Mouse (Mus musculus): Measurements from ENCODE around the gene Agbl4.
A peak's percentile ranks its signal among the peaks of the same experiment; 100 is the strongest.
"Not testable (repeated sequence)": the region's sequence is repeated elsewhere in the genome, so short reads cannot be mapped to it uniquely, and the experiment has no call there.

Agbl4 gene

DNA sequence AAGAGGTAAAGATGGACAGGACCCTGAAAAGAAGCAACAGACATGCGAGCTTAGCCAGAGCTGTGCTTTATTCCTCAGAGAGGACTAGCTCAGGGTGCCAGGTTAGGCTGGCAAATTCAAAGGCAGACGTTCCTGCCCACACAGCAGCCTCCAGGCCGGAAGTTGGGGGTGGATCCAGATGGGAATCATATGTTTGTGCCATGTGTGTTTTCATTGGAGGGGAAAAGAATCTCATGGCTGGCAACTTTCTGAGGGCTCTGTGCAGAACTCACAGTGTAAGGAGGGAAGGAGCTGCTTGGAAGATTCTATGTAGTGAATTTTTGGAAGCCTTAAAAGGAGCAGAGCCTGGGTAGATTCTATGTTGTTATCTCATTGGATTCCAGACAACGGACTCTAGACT is 519.1 kb downstream of the Agbl4 start:
- DNase-seq (ENCODE audit: low spot score in 2 of 2) = peak; percentile 59 to 92

DNA sequence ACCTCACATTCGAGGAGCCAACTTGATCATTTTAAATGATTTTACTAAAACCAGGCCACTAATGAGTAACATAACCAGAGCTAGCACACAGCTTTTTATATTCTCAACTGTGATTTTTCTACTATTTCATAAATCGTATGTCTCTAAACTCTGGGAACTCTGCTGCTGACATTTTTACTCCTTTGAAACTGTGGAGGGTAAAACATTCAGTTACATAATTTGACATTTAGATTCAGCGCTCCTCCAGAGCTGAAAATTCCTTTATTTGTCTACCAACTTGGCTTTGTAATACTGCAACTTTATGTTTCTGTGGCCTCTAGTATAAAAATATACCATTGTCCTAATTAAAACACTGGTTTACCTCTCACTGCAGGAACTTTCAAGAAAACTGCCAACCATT is 523.6 kb downstream of the Agbl4 start:
- DNase-seq (ENCODE audit: low spot score in 2 of 2) = peak in 1 of 2 experiments; percentile 25

DNA sequence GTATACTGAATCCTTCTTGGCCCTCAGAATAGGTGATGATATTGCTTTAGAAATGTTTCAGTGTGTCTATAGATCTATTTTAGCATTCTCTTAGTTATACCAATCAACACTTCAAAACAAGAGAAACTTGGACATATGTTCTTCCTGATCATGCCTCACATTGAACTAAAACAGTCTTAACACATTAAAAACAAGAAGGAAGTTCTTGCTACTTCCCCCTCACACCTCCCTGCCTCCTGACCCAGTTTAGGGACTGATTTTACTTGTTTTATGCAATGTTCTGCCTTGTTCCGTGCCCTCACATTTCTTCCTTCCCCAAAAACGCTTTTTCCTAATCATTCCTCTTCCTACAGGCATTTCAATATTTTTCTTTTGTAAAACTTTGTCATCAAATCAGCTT is 604.2 kb downstream of the Agbl4 start:
- peak; percentile 12 to 37 for DNase-seq (ENCODE audit: low spot score in 2 of 2)

DNA sequence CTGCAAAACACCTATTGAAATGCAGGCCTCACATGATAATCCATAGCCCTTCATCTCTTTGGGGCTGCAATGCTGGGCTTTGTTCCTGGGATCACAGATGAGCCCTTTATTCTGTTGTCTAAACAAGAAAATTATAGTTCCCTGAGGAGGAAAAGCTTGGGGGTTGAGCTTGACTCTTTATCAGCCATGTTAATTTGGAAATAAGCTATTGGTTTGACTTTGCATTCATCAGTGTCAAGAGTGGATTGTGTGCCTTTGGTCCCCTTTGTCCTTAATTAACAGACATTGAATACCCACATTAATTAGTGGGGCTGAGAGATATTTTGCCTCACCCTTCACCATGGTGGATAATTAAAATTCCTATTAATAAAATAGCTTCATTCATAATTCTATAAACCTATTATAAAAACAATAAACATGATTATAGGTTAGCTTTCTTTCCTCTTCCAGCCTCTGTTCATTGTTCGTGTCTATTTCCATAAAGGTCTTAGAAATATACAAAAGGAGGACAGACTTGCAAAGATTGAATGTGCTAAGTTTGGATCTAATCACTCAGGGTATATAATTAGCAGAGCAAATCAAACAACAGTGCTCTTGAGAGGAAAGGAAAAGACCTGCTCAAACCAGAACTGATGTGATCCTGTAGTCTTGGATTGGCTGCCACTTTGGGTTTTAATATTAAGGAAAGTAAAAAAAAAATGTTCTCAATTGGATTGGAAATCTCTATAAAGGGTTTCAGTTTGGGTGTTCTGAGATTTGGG is 607.4 kb downstream of the Agbl4 start:
- DNase-seq (ENCODE audit: low spot score in 2 of 2) = no peak

DNA sequence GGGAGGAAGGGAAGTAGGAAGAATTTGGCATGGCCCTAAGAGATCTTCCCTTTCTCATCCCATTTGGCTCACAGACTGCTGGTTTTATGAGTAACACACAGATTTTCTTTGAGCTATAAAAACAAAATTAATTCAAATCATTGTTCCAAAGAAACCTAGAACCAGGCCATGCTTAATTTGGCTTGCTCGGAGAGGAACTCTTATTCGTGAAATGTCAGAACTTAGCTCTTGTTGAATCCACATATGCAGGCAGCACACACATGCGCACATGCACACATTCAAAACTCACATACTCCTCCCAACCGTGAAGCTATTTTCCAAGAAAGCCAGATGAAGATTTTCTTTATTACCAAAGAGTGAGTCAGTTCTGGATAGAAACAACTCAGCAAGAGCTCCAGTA is 621.9 kb downstream of the Agbl4 start:
- DNase-seq (ENCODE audit: low spot score in 2 of 2) = peak; percentile 16 to 63

DNA sequence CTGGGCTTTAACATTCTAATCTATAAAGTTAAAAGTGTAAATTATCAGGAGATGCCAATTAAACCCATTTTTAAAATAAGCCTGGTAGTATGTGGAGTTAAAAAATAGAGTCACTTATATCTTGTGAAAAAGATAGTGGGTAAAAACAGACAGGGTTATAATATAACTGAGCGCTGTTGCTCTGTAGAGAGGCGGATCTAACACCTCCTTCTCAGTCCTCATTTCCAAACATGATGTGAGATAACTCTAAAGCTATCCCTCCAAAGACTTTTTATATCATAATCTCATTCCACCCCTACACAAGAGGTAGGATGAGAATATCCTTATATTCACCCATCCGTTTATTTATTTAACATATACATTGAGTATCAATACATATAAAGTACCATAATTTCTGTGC is 669.9 kb downstream of the Agbl4 start:
- no peak for DNase-seq (ENCODE audit: low spot score in 2 of 2)

DNA sequence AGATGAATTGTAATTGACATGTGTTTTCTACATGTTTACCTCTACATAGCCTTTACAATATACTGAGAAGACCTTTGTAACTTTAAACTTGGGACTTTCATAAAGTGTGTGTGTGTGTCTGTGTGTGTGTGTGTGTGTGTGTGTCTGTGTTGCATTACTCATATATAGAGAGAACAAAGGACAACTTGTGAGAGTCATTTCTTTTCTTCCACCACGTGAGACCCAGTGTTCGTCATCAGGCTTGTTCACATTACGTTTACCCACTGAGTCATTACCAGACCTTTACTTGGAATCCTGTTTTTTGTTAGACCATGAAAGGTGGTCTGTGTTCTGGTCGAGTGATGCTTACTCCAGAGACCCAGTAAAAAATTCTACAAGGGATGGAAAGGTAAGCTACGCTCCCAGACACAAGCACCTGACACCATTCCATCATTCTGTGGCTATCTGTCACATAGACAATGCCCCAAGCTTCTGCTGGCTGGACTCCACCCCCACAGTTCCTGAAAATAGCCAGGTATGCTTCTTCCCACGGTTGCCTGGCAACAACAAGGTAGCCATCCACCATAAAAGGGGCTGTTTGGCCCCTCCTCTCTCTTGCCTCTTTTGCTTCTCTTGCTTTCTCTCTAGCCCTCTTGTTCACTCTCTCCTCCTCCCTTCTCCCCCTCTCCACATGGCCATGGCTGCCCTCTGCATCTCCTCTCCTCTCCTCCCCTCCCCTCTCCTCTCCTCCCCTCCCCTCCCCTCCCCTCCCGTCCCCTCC is 676.5 kb downstream of the Agbl4 start:
- peak in 1 of 2 experiments; percentile 12 for DNase-seq (ENCODE audit: low spot score in 2 of 2)

DNA sequence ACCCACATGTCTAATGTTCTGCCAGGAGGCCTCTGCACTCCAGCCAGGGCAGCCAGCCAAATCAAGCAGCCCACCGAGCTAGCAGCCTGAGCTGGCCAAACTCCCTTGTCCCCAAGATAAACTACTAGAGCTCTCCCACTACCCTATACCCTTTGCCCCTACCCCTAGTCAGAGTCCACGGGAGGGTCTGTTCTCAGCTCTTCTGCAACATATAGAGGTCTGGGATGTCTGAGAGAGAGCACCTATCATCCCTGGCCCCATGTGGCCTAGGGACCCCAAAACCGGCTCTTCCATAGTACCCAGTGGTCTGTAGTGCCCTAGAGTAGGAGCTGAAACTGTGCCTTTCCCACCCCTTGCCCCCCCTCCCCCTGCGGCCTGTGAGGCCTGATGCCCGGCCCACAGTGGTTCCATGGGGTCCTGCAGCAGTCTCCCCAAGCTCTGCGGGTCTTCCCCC is 677.3 kb downstream of the Agbl4 start:
- DNase-seq (ENCODE audit: low spot score in 2 of 2) = no peak

DNA sequence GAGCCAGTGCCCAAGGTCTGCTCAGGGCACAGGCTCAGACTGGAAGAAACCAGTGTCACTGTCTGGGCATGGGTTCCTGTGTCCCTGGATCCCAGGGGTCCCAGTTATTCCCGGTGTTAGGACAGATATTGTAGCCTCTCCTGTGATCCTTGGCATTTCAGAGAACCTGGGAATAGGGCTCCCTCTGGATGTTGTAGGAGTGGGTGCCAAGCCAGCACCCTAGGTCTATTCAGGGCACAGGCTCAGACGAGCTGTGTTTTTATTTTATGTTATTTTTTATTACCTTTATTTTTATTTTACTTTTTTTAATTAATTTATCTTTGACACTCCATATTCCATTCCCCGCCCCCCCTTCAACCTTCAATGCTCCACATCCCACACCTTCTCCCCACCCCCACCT is 680.3 kb downstream of the Agbl4 start:
- DNase-seq (ENCODE audit: low spot score in 2 of 2) = no peak

DNA sequence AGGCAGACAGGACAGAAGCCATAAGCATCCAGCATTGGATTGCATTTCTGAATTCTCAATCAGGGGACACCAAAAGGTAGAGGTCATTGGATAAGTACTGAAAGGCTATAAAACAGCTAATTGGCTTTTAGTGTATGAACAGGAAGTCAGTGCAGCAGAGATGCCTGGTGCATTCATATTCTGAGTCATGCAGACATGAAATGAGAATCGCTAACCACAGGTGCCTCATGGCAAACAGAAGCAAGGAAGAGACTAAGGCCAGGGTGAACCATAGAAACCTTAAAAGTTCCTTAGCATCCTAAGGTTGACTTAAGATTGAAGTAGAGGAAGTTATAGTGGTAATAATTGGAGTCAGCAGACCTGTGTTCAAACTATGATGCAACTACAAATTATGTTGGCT is 687.9 kb downstream of the Agbl4 start:
- DNase-seq (ENCODE audit: low spot score in 2 of 2) = no peak

DNA sequence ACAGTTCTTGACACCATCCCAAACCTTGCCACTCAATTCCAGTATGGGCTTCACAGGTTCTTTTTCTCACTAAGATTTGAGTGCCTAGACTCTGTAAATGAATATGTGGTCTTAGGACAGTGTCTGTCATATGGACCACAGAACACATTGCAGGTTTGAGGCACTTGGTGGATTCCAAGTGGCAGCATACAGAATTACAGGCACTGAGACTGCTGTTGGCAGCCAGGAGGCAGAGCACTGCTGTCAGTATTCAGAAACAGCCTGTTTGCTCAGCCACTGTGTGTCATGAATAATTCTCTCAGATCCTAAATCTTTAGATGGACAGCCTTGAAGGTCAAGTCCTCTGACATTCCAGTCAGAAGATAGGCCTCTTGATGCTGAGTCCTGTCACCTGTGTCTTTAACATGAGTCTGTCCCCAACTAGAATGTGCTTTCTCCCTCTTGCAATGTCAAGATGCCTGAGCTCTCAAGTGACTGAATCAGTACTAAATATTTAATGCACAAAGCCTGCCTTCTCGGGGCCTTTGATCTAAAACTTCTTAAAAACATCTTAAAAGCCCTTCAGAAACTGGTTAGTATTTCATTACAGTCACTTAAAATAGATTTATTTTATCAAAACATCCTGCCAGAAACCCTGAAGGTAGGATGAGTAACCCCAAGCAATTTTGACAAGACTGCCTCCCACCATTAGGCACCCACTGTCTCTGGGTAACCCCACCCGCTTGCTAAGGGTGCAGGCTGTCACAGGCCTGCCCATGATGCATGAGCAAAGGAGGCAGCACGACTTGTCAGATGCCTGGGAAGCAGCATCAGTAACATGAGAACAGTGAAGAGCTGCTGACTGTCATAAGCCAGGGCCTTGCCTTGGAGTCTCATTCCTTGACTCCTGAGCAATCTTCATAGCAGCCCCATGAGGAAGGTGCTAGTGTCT is 739.0 kb downstream of the Agbl4 start:
- no peak for DNase-seq (ENCODE audit: low spot score in 2 of 2)

DNA sequence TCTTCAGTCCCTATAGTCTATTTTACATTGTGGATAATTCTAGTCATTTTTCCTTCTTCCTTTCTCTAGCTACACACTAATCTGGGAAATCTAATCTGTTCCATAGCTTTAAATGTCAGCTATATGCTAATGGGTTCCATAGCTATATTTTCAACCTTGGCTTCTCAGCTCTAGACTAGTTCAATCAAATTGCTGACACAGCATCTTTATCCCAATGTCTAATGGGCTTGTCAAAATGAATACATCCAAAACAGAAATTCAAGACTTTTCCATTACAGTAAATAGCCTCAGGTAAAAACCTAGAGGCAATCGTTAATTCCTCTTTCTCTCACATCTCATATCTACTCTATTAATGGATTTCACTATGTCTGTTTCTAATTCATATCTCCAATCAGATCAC is 750.3 kb downstream of the Agbl4 start:
- DNase-seq (ENCODE audit: low spot score in 2 of 2) = no peak

DNA sequence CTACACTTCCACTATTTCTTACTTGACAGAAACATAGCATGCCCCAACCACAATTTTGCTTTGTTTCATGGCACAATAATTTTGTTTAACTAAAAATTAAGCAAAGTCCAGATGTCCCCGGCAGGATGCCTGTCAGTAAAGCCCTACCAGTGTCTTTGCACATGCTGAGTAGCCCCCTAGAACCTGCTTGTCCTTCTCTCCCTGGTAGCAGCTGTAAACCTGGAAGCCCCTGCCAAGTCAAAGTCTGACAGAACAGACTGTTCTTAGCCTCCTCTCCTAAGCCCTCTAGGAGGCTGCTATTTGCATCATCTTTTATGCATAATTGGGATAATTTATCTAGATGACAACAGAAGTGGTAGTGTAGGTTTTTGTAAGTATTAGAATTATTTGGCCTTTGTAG is 758.4 kb downstream of the Agbl4 start:
- DNase-seq (ENCODE audit: low spot score in 2 of 2) = no peak

DNA sequence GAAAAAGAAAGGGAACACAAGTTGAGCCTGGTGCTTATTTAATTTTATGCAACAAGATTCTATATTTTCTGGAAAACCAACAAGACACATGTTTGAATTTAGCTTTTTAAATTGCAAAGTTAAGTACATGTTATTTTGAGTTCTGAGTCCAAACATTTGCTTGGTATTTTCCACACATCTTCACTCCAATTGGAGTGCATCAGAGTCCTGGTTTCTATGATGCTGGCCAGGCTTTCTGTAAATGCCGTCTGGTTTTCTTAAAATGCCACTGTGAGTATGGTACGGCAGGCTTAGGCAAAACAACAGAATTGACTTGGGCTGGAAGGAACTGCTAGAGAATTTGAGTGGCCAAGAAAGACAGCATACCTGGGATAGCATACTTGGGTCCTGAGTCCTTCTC is 784.0 kb downstream of the Agbl4 start:
- peak; percentile 1 to 26 for DNase-seq (ENCODE audit: low spot score in 2 of 2)

DNA sequence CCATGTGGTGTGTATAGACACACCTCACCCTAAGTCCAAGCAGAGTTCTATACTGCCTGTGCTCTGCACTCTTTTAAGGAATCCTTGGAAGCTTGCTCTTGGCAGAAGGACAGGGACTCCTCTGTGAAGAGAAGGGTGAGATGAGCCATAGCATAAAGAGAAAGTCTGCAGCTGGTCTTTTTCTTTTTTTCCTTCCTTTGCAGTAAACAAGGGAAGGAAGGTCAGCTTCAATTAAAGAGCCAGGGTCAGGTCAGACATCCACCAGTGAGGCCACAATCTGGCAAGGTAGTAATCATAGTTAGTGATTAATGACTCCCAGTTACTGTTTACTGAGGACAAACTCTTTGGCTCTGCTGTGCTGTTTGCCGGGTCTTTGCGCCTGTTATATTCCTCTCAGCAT is 802.6 kb downstream of the Agbl4 start:
- DNase-seq (ENCODE audit: low spot score in 2 of 2) = no peak

DNA sequence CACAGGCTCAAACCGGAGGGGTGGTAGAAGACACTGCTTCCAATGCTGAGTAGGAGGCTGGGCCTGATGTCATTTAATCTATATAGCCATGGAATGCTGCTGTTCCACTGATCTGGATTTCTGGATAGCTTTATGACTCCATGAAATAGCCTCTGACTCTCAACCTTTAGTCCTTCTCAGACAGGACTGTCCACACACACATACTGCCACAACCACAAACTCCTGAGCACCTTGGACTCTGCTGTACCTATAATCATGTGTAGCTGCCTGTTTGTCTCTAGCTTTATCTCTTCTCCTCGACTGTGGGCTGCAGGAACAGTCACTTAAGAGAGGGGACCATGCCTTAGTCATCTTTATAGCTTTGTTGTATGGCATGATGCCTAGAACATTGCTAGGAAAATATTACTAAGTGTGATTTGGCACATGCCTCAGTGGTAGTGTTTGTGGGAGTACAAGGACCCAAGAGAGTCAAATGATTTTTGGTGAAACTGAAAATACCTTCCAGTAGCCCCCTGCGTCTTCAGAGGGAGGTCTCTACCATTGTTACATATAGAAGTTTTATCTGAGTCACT is 817.8 kb downstream of the Agbl4 start:
- peak; percentile 13 to 40 for DNase-seq (ENCODE audit: low spot score in 2 of 2)

DNA sequence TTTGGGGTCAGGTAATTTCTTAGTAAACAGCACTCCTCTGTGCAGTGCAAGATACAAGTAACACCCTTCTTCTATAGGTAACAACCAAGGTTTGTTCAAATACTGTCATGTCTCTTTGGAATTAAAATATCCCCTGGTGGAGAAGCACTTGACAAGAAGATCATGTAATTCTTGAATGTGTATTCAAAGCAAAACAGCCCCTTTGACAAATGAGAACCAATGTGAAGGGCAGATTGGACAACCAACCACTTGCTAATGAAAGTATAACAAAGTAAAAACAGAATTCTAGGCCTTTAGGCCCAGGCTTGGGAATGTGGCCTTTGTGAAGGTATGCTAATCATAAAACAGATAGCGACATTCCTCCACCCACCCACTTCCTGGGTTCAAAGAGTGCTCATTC is 821.6 kb downstream of the Agbl4 start:
- not testable (repeated sequence) for DNase-seq (ENCODE audit: low spot score in 2 of 2)

DNA sequence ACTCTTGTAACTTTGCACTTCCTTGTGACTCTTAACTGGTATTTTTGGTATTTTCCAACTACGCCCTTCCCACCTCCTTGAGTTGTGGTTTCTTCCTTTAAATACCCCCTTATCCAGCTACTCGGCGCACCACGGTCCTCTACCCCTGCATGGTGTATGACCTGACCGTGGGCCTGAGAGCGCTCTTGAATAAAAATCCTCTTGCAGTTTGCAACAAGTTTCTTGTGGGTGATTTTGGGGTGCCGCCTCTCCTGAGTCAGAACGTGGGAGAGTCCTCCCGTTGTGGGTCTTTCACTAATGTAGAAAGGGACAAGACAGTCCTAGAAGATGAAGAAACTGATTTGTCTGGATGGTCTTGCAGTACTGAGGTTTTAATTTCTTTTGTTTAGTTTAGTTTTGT is 822.1 kb downstream of the Agbl4 start:
- not testable (repeated sequence) for DNase-seq (ENCODE audit: low spot score in 2 of 2)

DNA sequence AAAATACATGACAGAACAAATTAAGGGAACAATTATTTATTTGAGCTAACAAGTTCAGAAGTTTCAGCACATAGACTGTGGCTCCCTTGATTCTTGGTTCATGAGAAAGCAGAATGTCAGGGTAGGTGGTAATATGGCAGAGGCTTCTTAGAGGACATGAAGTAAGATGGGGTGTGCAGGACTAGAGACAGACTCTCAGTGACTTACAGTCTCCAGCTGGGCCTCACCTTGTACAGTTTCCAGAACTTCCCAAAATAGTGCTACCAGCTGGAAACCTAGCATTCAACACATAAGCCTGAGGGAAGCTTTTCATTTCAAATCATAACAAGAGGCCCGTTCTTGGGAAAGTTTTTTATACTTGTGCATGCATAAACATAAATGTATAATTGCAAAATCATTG is 836.4 kb downstream of the Agbl4 start:
- no peak for DNase-seq (ENCODE audit: low spot score in 2 of 2)

DNA sequence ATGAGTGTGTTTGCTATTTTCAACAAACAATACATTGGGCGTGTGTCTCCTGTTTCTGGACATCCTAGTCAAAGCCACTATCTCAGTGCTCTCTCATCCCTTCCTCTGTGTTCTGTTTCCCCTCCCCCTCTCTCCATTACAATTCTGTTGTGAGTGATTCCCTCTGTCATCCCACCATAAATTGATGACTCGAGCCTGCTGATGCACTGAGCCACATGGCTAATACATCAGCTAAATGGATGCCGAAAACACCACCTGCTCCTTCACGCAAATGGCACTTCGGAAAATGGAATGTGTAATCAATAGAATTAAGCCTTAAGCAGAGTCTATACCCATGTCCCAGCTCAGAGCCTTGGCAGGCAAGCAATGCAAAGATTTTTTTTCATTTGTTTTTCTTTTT is 854.5 kb downstream of the Agbl4 start:
- no peak for DNase-seq (ENCODE audit: low spot score in 2 of 2)

DNA sequence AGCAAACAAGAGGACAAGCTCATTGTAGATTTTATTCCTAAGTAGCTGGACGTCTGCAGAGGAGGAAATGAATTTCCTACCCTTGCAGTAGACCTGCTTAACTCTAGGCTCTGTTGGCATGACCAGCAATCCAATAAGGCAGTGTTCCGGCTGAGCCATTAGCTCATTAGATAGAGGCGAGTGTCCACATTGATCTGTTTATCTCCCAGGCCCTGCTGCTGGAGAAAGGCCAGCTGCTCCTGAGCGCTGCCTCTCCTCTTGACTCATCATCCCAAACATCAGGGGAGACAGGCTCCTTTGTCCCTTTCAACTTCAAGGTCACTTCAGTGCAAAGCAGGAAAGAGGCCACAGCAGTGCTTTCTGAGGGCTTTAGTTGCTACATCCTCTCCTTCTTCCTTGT is 858.0 kb downstream of the Agbl4 start:
- no peak for DNase-seq (ENCODE audit: low spot score in 2 of 2)

DNA sequence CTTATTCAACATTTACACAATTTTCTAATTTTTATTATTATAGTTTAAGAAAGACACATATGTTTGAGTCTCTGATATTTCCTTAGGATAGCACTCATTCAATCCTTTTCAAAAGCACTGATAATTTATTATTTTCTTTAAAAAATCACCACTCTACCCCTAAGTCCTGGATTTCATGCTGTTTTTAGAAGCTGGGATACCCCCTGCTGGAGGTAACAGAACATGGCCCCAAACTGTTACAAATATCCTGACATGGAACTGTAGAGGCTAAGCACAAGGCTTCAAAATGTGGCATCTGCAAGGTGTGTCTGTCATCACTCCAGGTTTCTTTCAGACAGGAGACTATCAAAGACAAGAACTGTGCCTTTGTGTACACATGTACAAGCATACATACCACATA is 859.5 kb downstream of the Agbl4 start:
- no peak for DNase-seq (ENCODE audit: low spot score in 2 of 2)

Measured in left cerebral cortex, adult 9 months (tissue).